Mouse (Mus musculus): ENCODE data around the gene Gm17359.

DNA sequence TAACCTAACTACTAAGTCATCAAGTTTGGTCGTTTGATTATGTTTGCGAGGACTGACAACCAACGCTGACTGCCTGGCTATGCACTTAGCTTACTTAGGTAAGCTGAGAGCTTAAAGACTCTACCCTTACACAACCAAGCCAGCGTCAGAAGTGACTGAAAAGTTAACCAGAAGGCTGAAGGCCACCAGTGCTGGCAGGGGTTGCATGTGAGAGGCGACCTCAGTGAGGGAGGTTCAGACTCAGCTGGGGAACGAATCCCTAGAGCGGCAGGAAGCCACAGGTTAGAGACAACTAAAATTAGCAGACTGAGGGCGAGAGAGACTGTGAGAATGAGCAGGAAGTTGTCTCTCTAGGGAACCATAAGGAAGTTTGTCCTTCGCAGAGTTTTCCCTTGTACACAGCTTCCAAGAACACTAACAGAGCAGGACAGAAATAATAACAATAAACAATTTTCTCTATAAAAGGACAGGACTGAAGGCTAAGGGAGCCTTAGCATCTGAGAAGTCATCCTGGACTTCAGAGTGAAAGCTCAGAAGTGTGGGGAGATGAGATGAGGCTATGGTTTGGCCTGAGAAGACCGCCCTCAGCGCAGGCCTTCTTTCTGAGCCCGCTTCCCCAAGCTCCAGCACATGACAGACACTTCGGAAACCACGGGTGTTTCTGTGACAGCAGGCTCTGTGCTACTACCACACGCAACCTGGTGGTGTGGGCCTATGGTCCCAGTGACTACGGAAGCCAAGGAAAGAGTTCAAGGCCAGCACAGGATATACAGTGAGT, 148.0 kb downstream of the Gm17359 start:
- no peak for TF ChIP-seq CTCF (IDR thresholded peaks at IDR 0.05; ENCODE audit: low read depth, low read length)
- TF ChIP-seq TAL1 (conservative IDR thresholded peaks at IDR 0.05; ENCODE audit: low read depth, low read length): no peak
